Mouse (Mus musculus) urinary bladder, adult 18-20 months (tissue): ENCODE results near the gene Gjb2.
A peak's percentile ranks its signal among the peaks of the same experiment; 100 is the strongest.
"Not testable (repeated sequence)": the region's sequence is repeated elsewhere in the genome, so short reads cannot be mapped to it uniquely, and the experiment has no call there.

Source experiments
- DNase-seq, 2 experiments: peaks; one replicate each; pipeline ENCODE4 v3.0.0; 2022; ENCODE audit warnings: low spot score in 2 of 2, mixed read lengths in 2 of 2

Gene Gjb2

DNA sequence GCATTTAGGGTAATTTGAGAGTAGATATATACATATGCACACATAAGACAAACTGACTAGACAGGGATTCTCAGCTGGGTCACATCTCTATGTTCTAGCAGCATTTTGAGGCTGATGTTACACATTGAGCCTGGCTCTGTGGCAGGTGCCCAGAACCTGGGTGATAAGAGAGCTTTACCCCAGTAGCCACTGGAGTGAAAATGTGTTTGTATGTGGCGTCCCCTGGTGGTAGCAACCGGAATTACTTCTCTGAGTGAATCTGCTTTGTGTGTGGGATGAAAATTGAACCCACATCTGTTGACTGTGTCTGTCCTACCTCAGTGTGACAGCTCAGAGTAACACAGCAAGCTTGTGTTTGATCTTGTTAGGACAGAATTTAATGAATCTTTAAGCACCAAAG lies 34.6 kb downstream of the Gjb2 start:
- DNase-seq = not testable (repeated sequence)

DNA sequence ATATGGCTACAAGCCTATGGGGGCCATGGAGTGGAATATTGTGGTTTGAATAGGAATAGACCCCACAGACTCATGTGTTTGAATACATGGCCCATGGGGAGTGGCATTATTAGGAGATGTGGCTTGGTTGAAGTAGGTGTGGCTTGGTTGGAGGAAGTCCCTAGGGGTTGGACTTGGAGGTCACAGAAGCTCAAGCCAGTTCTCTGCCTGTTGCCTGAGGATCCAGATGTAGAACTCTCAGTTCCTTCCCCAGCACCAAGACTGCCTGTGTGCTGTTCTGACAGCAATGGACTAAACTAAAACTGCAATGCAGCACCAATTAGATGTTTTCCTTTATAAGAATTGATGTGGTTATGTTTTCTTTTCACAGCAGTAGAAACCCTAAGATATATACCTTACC lies 38.4 kb downstream of the Gjb2 start:
- no peak for DNase-seq

DNA sequence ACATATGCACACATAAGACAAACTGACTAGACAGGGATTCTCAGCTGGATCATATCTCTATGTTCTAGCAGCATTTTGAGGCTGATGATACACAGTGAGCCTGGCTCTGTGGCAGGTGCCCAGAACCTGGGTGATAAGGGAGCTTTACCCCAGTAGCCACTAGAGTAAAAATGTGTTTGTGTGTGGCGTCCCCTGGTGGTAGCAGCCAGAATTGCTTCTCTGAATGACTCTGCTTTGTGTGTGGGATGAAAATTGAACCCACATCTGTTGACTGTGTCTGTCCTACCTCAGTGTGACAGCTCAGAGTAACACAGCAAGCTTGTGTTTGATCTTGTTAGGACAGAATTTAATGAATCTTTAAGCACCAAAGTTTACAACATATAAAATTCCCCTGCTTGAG lies 44.5 kb downstream of the Gjb2 start:
- peak; percentile 31 to 61 for DNase-seq

DNA sequence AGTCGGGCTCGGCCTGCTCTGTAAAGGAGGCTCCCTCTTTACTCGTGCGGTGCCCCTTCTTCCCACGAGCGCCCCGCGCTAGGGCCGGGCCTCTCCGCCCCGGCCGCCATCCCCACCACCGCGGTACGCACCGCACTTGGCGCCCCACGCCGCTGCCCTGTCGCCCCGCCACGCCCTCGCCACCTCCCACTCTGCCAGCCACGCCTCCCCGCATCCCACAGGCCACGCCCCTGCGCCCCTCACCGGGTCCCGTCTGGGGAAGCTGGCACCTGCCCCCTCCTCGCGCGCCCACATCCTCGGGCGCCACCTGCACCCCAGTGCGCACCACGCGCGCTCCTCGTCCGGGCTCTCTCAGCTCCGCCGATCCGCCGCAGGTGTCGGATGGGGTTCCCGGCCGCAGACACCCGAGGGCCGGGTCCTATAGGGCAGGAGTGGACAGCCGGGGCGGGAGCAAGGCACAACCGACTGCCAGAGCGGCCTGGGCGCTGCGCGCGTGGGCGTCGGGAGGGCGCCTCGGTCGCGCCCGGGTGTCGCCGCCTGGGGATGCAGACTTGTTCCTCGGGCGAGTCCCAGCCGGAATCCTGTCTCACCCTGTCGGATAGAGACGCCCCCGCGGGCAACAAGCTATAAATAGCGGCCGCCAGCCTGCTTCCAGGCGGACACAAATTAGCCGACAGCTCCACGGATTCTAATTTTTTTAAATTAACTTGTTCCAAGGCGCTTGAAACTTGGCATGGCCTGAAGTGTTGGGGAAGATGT lies 46.8 kb downstream of the Gjb2 start, which contains the start of gene Gja3:
Gja3 (minus strand) TSS at position 538 of the 759 bp plus-strand sequence.
- DNase-seq = no peak

DNA sequence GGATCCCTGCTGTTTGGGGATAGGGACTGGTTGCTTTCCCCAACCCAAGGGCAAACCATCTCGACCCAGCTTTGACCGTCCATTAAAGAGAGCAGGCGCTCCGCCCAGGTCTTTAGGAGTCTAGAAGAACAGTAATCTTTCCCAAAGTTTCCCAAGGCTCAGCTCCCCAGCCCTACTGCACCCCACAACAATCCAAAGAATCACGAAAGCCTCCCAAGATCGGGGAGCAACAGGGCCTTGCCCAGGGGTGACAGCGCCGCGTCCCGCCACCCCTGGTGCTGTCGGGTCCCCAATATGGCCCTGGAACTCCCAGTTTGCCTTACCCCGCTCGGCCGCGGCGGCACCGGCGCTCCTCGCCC lies 47.3 kb downstream of the Gjb2 start:
- DNase-seq = no peak

DNA sequence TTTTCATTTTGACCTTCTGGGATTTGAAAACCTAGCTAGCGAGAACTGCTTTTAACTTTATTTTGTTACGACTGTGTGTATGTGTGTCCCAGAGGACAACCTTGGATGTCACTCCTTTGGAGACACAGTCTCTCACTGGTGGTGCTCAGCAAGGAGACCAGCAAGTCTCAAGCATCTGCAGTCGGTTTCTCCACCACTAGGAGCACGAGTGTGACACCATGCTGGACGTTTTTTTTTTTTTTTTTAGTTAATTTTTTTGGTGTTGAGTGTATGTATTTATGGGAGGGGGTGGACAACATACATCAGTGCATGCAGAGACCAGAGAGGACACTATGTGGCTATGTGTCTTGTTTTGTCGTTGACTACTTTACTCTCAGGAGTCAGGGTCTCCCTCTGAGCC lies 51.8 kb downstream of the Gjb2 start:
- no peak for DNase-seq
